Mouse (Mus musculus) kidney, adult 2 months (tissue): ENCODE measurements around the gene E130114P18Rik.

Source experiments
- CTCF ChIP-seq: fragments of 200-500 bp; conservative IDR thresholded peaks from 2 replicates; pipeline ENCODE4 v1.5.1; 2011; ENCODE audit warnings: low read depth, mild to moderate bottlenecking, control low read depth, low read length, moderate library complexity, mixed read lengths; ENCODE audit not compliant: insufficient read depth, insufficient read length
- POLR2A ChIP-seq: fragments of 200-500 bp; IDR thresholded peaks from one replicate; pipeline ENCODE4 v1.6.1; 2011; ENCODE audit warnings: low read depth, low read length, control low read depth

GRCm38 (mm10) chr4:97819101-97819500 is 41.2 kb upstream of the E130114P18Rik start:
- TF ChIP-seq POLR2A (no peak), CTCF (no peak)
